In genomic region chr3:87360466-87360865, GRCm38 (mm10) we compare ENCODE assay signal across 28 mouse cellular contexts. TPM values are rescaled to one million over a fixed set of nuclear protein-coding genes. Genes with fewer than 3 reads are reported as not detected.
"Had no signal": no experiment of that assay in that cellular context is flagged by ENCODE, and none has a peak within 500 bp of the region (broad histone marks: within the 10 kb centered on the region; RNA-seq: fewer than 3 reads in every experiment).

No protein-coding gene starts in this region.

- H3K4me3 ChIP-seq: intestine, embryonic 15.5 days; kidney, embryonic 15.5 days; left cerebral cortex, adult 2 months; limb, embryonic 13.5 days; liver, embryonic 12.5 days; liver, embryonic 15.5 days; neural tube, embryonic 12.5 days; neural tube, embryonic 15.5 days; stomach, embryonic 15.5 days had no signal

- H3K27me3 ChIP-seq: intestine, embryonic 15.5 days; kidney, embryonic 15.5 days; limb, embryonic 13.5 days; liver, embryonic 12.5 days; liver, embryonic 15.5 days; neural tube, embryonic 12.5 days; neural tube, embryonic 15.5 days; stomach, embryonic 15.5 days had no signal

- H3K4me1 ChIP-seq: intestine, embryonic 15.5 days; kidney, embryonic 15.5 days; limb, embryonic 13.5 days; liver, embryonic 12.5 days; liver, embryonic 15.5 days; neural tube, embryonic 12.5 days; neural tube, embryonic 15.5 days; stomach, embryonic 15.5 days had no signal

- ATAC-seq: intestine, embryonic 15.5 days; liver, embryonic 12.5 days had no signal

- H3K27ac ChIP-seq: intestine, embryonic 15.5 days; kidney, embryonic 15.5 days; left cerebral cortex, adult 2 months; limb, embryonic 13.5 days; liver, embryonic 12.5 days; liver, embryonic 15.5 days; neural tube, embryonic 12.5 days; neural tube, embryonic 15.5 days; stomach, embryonic 15.5 days had no signal

- H3K9me3 ChIP-seq: intestine, embryonic 15.5 days; kidney, embryonic 15.5 days; limb, embryonic 13.5 days; liver, embryonic 12.5 days; liver, embryonic 15.5 days; neural tube, embryonic 12.5 days; neural tube, embryonic 15.5 days; stomach, embryonic 15.5 days had no signal

- DNase-seq: kidney, adult 11 months; kidney, adult 8-10 months; kidney, postnatal 10 days; kidney, postnatal 36 days; layer of hippocampus, postnatal 36 days; left cerebral cortex, postnatal 4 days; lung, adult 2 months; lung, postnatal 14 days; lung, postnatal 4 days; midbrain, embryonic 14.5 days; retina, postnatal 1 day; right cerebral cortex, postnatal 25 days; spleen, adult 18-20 months; thymus, postnatal 25 days had no signal

- H3K36me3 ChIP-seq: intestine, embryonic 15.5 days; kidney, embryonic 15.5 days; limb, embryonic 13.5 days; liver, embryonic 12.5 days; liver, embryonic 15.5 days; neural tube, embryonic 12.5 days; neural tube, embryonic 15.5 days; stomach, embryonic 15.5 days had no signal

RNA-seq across cellular contexts. Expression of gene Cd5l, which starts 2.8 kb away (rescaled TPM):
- total RNA-seq: layer of hippocampus, postnatal 10 days; layer of hippocampus, postnatal 36 days; left cerebral cortex, adult 2 months; left cerebral cortex, postnatal 14 days; left cerebral cortex, postnatal 4 days; megakaryocyte-erythroid progenitor cell, adult 5-6 weeks; midbrain, postnatal 0 days had no signal
- polyA plus RNA-seq: midbrain, embryonic 14.5 days; midbrain, postnatal 0 days had no signal

RNA-seq across cellular contexts. Expression of gene Fcrl1, which starts 15.7 kb away (rescaled TPM):
- total RNA-seq: left cerebral cortex, postnatal 4 days; midbrain, postnatal 0 days had no signal
- polyA plus RNA-seq: midbrain, embryonic 11.5 days had no signal
